Mouse (Mus musculus) embryonic fibroblast, embryonic 13.5 days (primary cell): Measurements from ENCODE around the gene Gk2.

ENCODE experiments used
- CTCF ChIP-seq: IDR thresholded peaks from 2 replicates; pipeline ENCODE4 v1.5.1; 2011; ENCODE audit warnings: mild to moderate bottlenecking, control low read depth, low read length, moderate library complexity, borderline replicate concordance; ENCODE audit not compliant: insufficient read depth
- POLR2A ChIP-seq: IDR thresholded peaks from 2 replicates; pipeline ENCODE4 v1.6.1; 2011; ENCODE audit warnings: low read depth, mild to moderate bottlenecking, control low read depth, low read length, moderate library complexity

DNA sequence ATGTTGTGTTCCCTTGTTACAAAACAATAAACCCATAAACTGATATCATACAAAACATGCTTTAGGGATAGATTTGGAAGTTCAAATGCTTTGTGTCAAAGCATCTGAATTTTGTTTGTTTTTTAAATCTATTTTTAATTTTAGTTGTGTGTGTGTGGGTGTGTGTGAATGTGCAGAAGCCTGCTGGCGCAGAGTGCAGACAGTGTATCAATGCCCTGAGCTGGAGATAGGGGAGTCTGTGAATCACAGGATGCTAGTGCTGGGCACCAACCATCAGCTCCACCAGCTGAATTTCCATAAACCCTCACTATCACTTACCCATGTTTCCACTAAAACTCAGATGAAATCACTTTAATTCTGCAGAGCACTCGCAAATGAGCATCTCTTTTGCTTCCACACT, 24.3 kb downstream of the Gk2 start:
- no peak for TF ChIP-seq POLR2A
- no peak for TF ChIP-seq CTCF
